Mouse (Mus musculus): ENCODE results near the gene Gp1bb. TPM values are rescaled to one million over a fixed set of nuclear protein-coding genes. Genes with fewer than 3 reads are reported as not detected.

Gene Gp1bb
- total RNA-seq, 2 experiments from 2014 or later, result 0.72 to 1.6 TPM

- ATAC-seq (replicated peaks; ENCODE audit: low FRiP score, low TSS enrichment, poor library complexity, severe bottlenecking), result no peak
Measured at GRCm38 (mm10) chr16:18584901-18585510, 37.2 kb downstream of the Gp1bb start.

- ATAC-seq (replicated peaks; ENCODE audit: low FRiP score, low TSS enrichment, poor library complexity, severe bottlenecking), result no peak
Measured at GRCm38 (mm10) chr16:18583673-18584357, 38.4 kb downstream of the Gp1bb start.

- no peak for ATAC-seq (replicated peaks; ENCODE audit: low FRiP score, low TSS enrichment, poor library complexity, severe bottlenecking)
Measured at GRCm38 (mm10) chr16:18583169-18583568, 39.0 kb downstream of the Gp1bb start.

GRCm38 (mm10) chr16:18582426-18583148, 39.6 kb downstream of the Gp1bb start:
- no peak for ATAC-seq (replicated peaks; ENCODE audit: low FRiP score, low TSS enrichment, poor library complexity, severe bottlenecking)

- no peak for ATAC-seq (replicated peaks; ENCODE audit: low FRiP score, low TSS enrichment, poor library complexity, severe bottlenecking)
Measured at GRCm38 (mm10) chr16:18581623-18582205, 40.5 kb downstream of the Gp1bb start.

GRCm38 (mm10) chr16:18581050-18581622, 41.1 kb downstream of the Gp1bb start:
- ATAC-seq (replicated peaks; ENCODE audit: low FRiP score, low TSS enrichment, poor library complexity, severe bottlenecking), result no peak

- ATAC-seq (replicated peaks; ENCODE audit: low FRiP score, low TSS enrichment, poor library complexity, severe bottlenecking), result no peak
Measured at GRCm38 (mm10) chr16:18580389-18580788, 41.8 kb downstream of the Gp1bb start.

GRCm38 (mm10) chr16:18577599-18578160, 44.5 kb downstream of the Gp1bb start:
- ATAC-seq (replicated peaks; ENCODE audit: low FRiP score, low TSS enrichment, poor library complexity, severe bottlenecking), result no peak

- no peak for ATAC-seq (replicated peaks; ENCODE audit: low FRiP score, low TSS enrichment, poor library complexity, severe bottlenecking)
Measured at GRCm38 (mm10) chr16:18577071-18577470, 45.1 kb downstream of the Gp1bb start.

- no peak for ATAC-seq (replicated peaks; ENCODE audit: low FRiP score, low TSS enrichment, poor library complexity, severe bottlenecking)
Measured at GRCm38 (mm10) chr16:18574196-18574595, 48.0 kb downstream of the Gp1bb start.

Other genes starting within 250 kb of the Gp1bb start
- 75.4 and 82.3 TPM in 2 replicates for gene Txnrd2, start 196.0 kb downstream of the Gp1bb start, total RNA-seq (2014; fragmentation: Nextera tagmentation)
- gene Txnrd2, start 196.0 kb downstream of the Gp1bb start, total RNA-seq (2017), result 97.2 and 145 TPM in 2 replicates
- 84.0 and 105 TPM in 2 replicates for gene Comt, start 195.6 kb downstream of the Gp1bb start, total RNA-seq (2014; fragmentation: Nextera tagmentation)
- gene Comt, start 195.6 kb downstream of the Gp1bb start, total RNA-seq (2017), result 56.1 and 59.7 TPM in 2 replicates
- gene Gnb1l, start 123.7 kb downstream of the Gp1bb start, total RNA-seq (2014; fragmentation: Nextera tagmentation), result 14.6 and 17.1 TPM in 2 replicates
- 5.8 and 10.1 TPM in 2 replicates for gene Gnb1l, start 123.7 kb downstream of the Gp1bb start, total RNA-seq (2017)
- 18.9 and 23.1 TPM in 2 replicates for gene Rtl10, start 123.5 kb downstream of the Gp1bb start, total RNA-seq (2014; fragmentation: Nextera tagmentation)
- gene Rtl10, start 123.5 kb downstream of the Gp1bb start, total RNA-seq (2017), result 7.4 and 9.1 TPM in 2 replicates
- not detected in 2 replicates for gene Tbx1, start 31.7 kb downstream of the Gp1bb start, total RNA-seq (2014; fragmentation: Nextera tagmentation)
- gene Tbx1, start 31.7 kb downstream of the Gp1bb start, total RNA-seq (2017), result not detected in 2 replicates
- not detected in 2 replicates for gene Gm49601, start 4.0 kb upstream of the Gp1bb start, total RNA-seq (2014; fragmentation: Nextera tagmentation)
- gene Gm49601, start 4.0 kb upstream of the Gp1bb start, total RNA-seq (2017), result 0.80 TPM in 1 of 2 replicates, not detected in the other
- gene Sept5, start 7.6 kb upstream of the Gp1bb start, total RNA-seq (2014; fragmentation: Nextera tagmentation), result 0.64 TPM in 1 of 2 replicates, not detected in the other
- 0.09 TPM in 1 of 2 replicates, not detected in the other for gene Sept5, start 7.6 kb upstream of the Gp1bb start, total RNA-seq (2017)
- gene Cldn5, start 154.4 kb upstream of the Gp1bb start, total RNA-seq (2014; fragmentation: Nextera tagmentation), result not detected in 2 replicates
- not detected in 2 replicates for gene Cldn5, start 154.4 kb upstream of the Gp1bb start, total RNA-seq (2017)
- gene Ufd1, start 189.4 kb upstream of the Gp1bb start, total RNA-seq (2014; fragmentation: Nextera tagmentation), result 80.2 and 81.2 TPM in 2 replicates
- 73.7 and 112 TPM in 2 replicates for gene Ufd1, start 189.4 kb upstream of the Gp1bb start, total RNA-seq (2017)
- gene Cdc45, start 189.6 kb upstream of the Gp1bb start, total RNA-seq (2014; fragmentation: Nextera tagmentation), result 63.3 and 67.3 TPM in 2 replicates
- 58.1 and 69.0 TPM in 2 replicates for gene Cdc45, start 189.6 kb upstream of the Gp1bb start, total RNA-seq (2017)
- 42.7 and 71.2 TPM in 2 replicates for gene 2510002D24Rik, start 214.2 kb upstream of the Gp1bb start, total RNA-seq (2014; fragmentation: Nextera tagmentation)
- 52.5 TPM in 2 replicates for gene 2510002D24Rik, start 214.2 kb upstream of the Gp1bb start, total RNA-seq (2017)
- gene Gm28539, start 214.2 kb upstream of the Gp1bb start, total RNA-seq (2014; fragmentation: Nextera tagmentation), result not detected in 2 replicates
- gene Gm28539, start 214.2 kb upstream of the Gp1bb start, total RNA-seq (2017), result not detected in 2 replicates

Data from megakaryocyte-erythroid progenitor cell, adult 5-6 weeks (primary cell).